Mouse (Mus musculus) testis, adult 2 months (tissue): ENCODE results near the gene Gm6882. TPM values are rescaled to one million over a fixed set of nuclear protein-coding genes. Genes with fewer than 3 reads are reported as not detected.
"Not testable (repeated sequence)": the region's sequence is repeated elsewhere in the genome, so short reads cannot be mapped to it uniquely, and the experiment has no call there.

Source experiments
- H3K27ac ChIP-seq: fragments of 200-500 bp; 2 replicates; pipeline ENCODE4 v1.5.1; 2012; ENCODE audit warnings: low read depth, low read length; ENCODE audit not compliant: control insufficient read depth, insufficient read depth
- H3K27me3 ChIP-seq: fragments of 200-500 bp; 2 replicates; pipeline ENCODE4 v1.6.1; 2012; ENCODE audit warnings: mild to moderate bottlenecking, low read length, moderate library complexity; ENCODE audit not compliant: control insufficient read depth, insufficient read depth
- H3K36me3 ChIP-seq: fragments of 200-500 bp; 2 replicates; pipeline ENCODE4 v1.6.1; 2012; ENCODE audit warnings: mild to moderate bottlenecking, low read length; ENCODE audit not compliant: control insufficient read depth, insufficient read depth
- H3K4me1 ChIP-seq: fragments of 200-500 bp; 2 replicates; pipeline ENCODE4 v1.6.1; 2012; ENCODE audit warnings: low read length; ENCODE audit not compliant: control insufficient read depth, insufficient read depth
- H3K4me3 ChIP-seq: fragments of 200-500 bp; 2 replicates; pipeline ENCODE4 v1.5.1; 2012; ENCODE audit warnings: low read depth, mild to moderate bottlenecking, low read length, moderate library complexity, mixed read lengths; ENCODE audit not compliant: control insufficient read depth
- polyA plus RNA-seq: library from polyadenylated mRNA; depleted of rRNA; stranded (reverse); fragments of >200 nt; gene quantifications from 2 replicates; pipeline ENCODE4 v1.2.3, GENCODE M21; 2012; rRNA removed

Gene Gm6882
- polyA plus RNA-seq: not detected in 2 replicates

DNA sequence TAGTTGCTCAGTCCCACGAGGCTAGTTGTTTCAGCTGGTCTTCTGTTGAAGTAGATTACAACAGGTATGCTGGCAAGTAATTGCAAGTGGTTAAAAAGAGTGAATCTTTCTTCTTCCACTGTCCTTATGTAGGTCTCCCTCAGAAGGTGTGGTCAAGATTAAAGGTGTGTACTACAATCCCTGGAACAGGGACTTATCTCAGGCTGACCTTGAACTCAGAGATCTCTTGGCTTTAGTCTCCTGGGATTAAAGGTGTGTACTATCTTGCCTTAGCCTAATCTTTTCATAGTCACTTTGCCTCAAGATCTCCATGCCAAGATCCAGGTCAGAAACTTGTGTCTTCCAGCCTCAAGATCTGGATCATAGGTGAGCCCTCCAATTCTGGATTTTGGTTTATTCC, at the start of gene Gm6882:
TSS of gene Gm6882 (minus strand) at position 101 of the 400 bp plus-strand sequence.
- H3K27me3 ChIP-seq, H3K4me1 ChIP-seq, H3K36me3 ChIP-seq, H3K27ac ChIP-seq, H3K4me3 ChIP-seq: not testable (repeated sequence)

Other genes with a start within 250 kb of the Gm6882 start
- not detected in 2 replicates for gene Gm5157, start 242.3 kb downstream of the Gm6882 start, polyA plus RNA-seq
- not detected in 2 replicates for gene Vmn1r124, start 172.1 kb downstream of the Gm6882 start, polyA plus RNA-seq
- not detected in 2 replicates for gene Vmn1r125, start 160.6 kb downstream of the Gm6882 start, polyA plus RNA-seq
- not detected in 2 replicates for gene Vmn1r126, start 131.3 kb downstream of the Gm6882 start, polyA plus RNA-seq
- gene Vmn1r127, start 112.9 kb downstream of the Gm6882 start, polyA plus RNA-seq: not detected in 2 replicates
- not detected in 2 replicates for gene Vmn1r128, start 83.4 kb downstream of the Gm6882 start, polyA plus RNA-seq
- gene Vmn1r129, start 71.5 kb downstream of the Gm6882 start, polyA plus RNA-seq: not detected in 2 replicates
- gene Vmn1r130, start 79.0 kb upstream of the Gm6882 start, polyA plus RNA-seq: not detected in 2 replicates
- not detected in 2 replicates for gene Vmn1r131, start 113.3 kb upstream of the Gm6882 start, polyA plus RNA-seq
- not detected in 2 replicates for gene Vmn1r132, start 181.3 kb upstream of the Gm6882 start, polyA plus RNA-seq